Mouse (Mus musculus): ENCODE results near the gene Cd3eap. TPM values are rescaled to one million over a fixed set of nuclear protein-coding genes. Genes with fewer than 3 reads are reported as not detected.

Gene Cd3eap
- 14.1 and 14.5 TPM in 2 replicates for polyA plus RNA-seq (2012; rRNA removed)

GRCm38 (mm10) chr7:19359299-19359891, at the start of gene Cd3eap, which contains the start of gene Ppp1r13l:
Gene Cd3eap, minus strand, starts transcription at chr7:19359483.
Gene Ppp1r13l, plus strand, starts transcription at chr7:19359749.

GRCm38 (mm10) chr7:19404476-19404875, 45.2 kb upstream of the Cd3eap start, which contains the start of gene Ckm:
Gene Ckm, plus strand, starts transcription at chr7:19404776.

GRCm38 (mm10) chr7:19403731-19404296, 44.5 kb upstream of the Cd3eap start, which contains the start of gene Klc3:
Gene Klc3, minus strand, starts transcription at chr7:19404104.

GRCm38 (mm10) chr7:19381377-19382165, 22.3 kb upstream of the Cd3eap start, which contains the start of gene Ercc2:
Gene Ercc2, plus strand, starts transcription at chr7:19382010.

GRCm38 (mm10) chr7:19344237-19344847, 14.9 kb downstream of the Cd3eap start, which contains the start of gene Ercc1:
Gene Ercc1, plus strand, starts transcription at chr7:19344778.

GRCm38 (mm10) chr7:19309884-19310641, 49.2 kb downstream of the Cd3eap start, which contains the start of gene Fosb:
Gene Fosb, minus strand, starts transcription at chr7:19310051.

Other genes starting within 250 kb of the Cd3eap start
- gene Gm4969, start 241.1 kb downstream of the Cd3eap start, polyA plus RNA-seq (2012; rRNA removed): 5.3 and 6.0 TPM in 2 replicates
- gene Fbxo46, start 239.6 kb downstream of the Cd3eap start, polyA plus RNA-seq (2012; rRNA removed): 12.5 and 13.2 TPM in 2 replicates
- 15.7 and 17.0 TPM in 2 replicates for gene Qpctl, start 210.2 kb downstream of the Cd3eap start, polyA plus RNA-seq (2012; rRNA removed)
- 153 and 184 TPM in 2 replicates for gene Snrpd2, start 209.8 kb downstream of the Cd3eap start, polyA plus RNA-seq (2012; rRNA removed)
- 12.0 and 19.1 TPM in 2 replicates for gene Gipr, start 193.4 kb downstream of the Cd3eap start, polyA plus RNA-seq (2012; rRNA removed)
- gene Eml2, start 183.1 kb downstream of the Cd3eap start, polyA plus RNA-seq (2012; rRNA removed): 47.2 and 49.2 TPM in 2 replicates
- 4.1 and 4.4 TPM in 2 replicates for gene Gpr4, start 146.9 kb downstream of the Cd3eap start, polyA plus RNA-seq (2012; rRNA removed)
- 25.6 and 27.9 TPM in 2 replicates for gene Opa3, start 131.1 kb downstream of the Cd3eap start, polyA plus RNA-seq (2012; rRNA removed)
- 64.3 and 74.5 TPM in 2 replicates for gene Vasp, start 87.7 kb downstream of the Cd3eap start, polyA plus RNA-seq (2012; rRNA removed)
- gene Ppm1n, start 79.4 kb downstream of the Cd3eap start, polyA plus RNA-seq (2012; rRNA removed): 0.83 and 1.1 TPM in 2 replicates
- 118 and 136 TPM in 2 replicates for gene Rtn2, start 76.9 kb downstream of the Cd3eap start, polyA plus RNA-seq (2012; rRNA removed)
- 0.11 and 0.36 TPM in 2 replicates for gene Fosb, start 49.4 kb downstream of the Cd3eap start, polyA plus RNA-seq (2012; rRNA removed)
- 74.3 and 79.3 TPM in 2 replicates for gene Ercc1, start 14.7 kb downstream of the Cd3eap start, polyA plus RNA-seq (2012; rRNA removed)
- 6.6 and 9.4 TPM in 2 replicates for gene Ppp1r13l, start 266 bp upstream of the Cd3eap start, polyA plus RNA-seq (2012; rRNA removed)
- gene Ercc2, start 22.5 kb upstream of the Cd3eap start, polyA plus RNA-seq (2012; rRNA removed): 75.9 and 76.5 TPM in 2 replicates
- gene Klc3, start 44.6 kb upstream of the Cd3eap start, polyA plus RNA-seq (2012; rRNA removed): 1.4 and 2.5 TPM in 2 replicates
- 0.10 and 25.4 TPM in 2 replicates for gene Ckm, start 45.3 kb upstream of the Cd3eap start, polyA plus RNA-seq (2012; rRNA removed)
- 51.1 and 55.1 TPM in 2 replicates for gene Mark4, start 99.3 kb upstream of the Cd3eap start, polyA plus RNA-seq (2012; rRNA removed)
- gene Exoc3l2, start 103.8 kb upstream of the Cd3eap start, polyA plus RNA-seq (2012; rRNA removed): 0.85 and 1.6 TPM in 2 replicates
- gene Bloc1s3, start 148.9 kb upstream of the Cd3eap start, polyA plus RNA-seq (2012; rRNA removed): 9.1 and 10.5 TPM in 2 replicates
- 34.1 and 35.1 TPM in 2 replicates for gene Trappc6a, start 148.9 kb upstream of the Cd3eap start, polyA plus RNA-seq (2012; rRNA removed)
- 0.33 and 0.34 TPM in 2 replicates for gene Nkpd1, start 158.4 kb upstream of the Cd3eap start, polyA plus RNA-seq (2012; rRNA removed)
- gene Ppp1r37, start 203.6 kb upstream of the Cd3eap start, polyA plus RNA-seq (2012; rRNA removed): 96.0 and 96.5 TPM in 2 replicates
- 0.96 and 1.3 TPM in 2 replicates for gene Zfp296, start 217.8 kb upstream of the Cd3eap start, polyA plus RNA-seq (2012; rRNA removed)
- 63.7 and 64.1 TPM in 2 replicates for gene Gemin7, start 218.1 kb upstream of the Cd3eap start, polyA plus RNA-seq (2012; rRNA removed)
- 169 and 179 TPM in 2 replicates for gene Clasrp, start 245.0 kb upstream of the Cd3eap start, polyA plus RNA-seq (2012; rRNA removed)

Measured in central nervous system, embryonic 14 days (tissue).